Mouse (Mus musculus) B cell, adult (primary cell): ENCODE results near the gene Olfr203. TPM values are rescaled to one million over a fixed set of nuclear protein-coding genes. Genes with fewer than 3 reads are reported as not detected.

Experiments used
- total RNA-seq: library from RNA; stranded (reverse); gene quantifications from 4 replicates; pipeline ENCODE4 v1.2.4, GENCODE M21; 2023; ENCODE audit not compliant: inconsistent age

The Olfr203 gene
- total RNA-seq, result not detected in 4 replicates

GRCm38 (mm10) chr16:59298581-59298980 is at the start of gene Olfr203:
Gene Olfr203 (plus strand): TSS chr16:59298881.

GRCm38 (mm10) chr16:59272532-59272931 is 26.1 kb upstream of the Olfr203 start, which contains the start of gene Olfr201:
Gene Olfr201 (minus strand): TSS chr16:59272632.

GRCm38 (mm10) chr16:59286693-59287092 is 12.0 kb upstream of the Olfr203 start, which contains the start of gene Olfr202:
Gene Olfr202 (minus strand): TSS chr16:59286793.

GRCm38 (mm10) chr16:59318148-59318547 is 19.5 kb downstream of the Olfr203 start, which contains the start of gene Olfr204:
Gene Olfr204 (minus strand): TSS chr16:59318248.

GRCm38 (mm10) chr16:59331038-59331437 is 32.4 kb downstream of the Olfr203 start, which contains the start of gene Olfr205:
Gene Olfr205 (minus strand): TSS chr16:59331138.

GRCm38 (mm10) chr16:59349146-59349545 is 50.5 kb downstream of the Olfr203 start, which contains the start of gene Olfr206:
Gene Olfr206 (minus strand): TSS chr16:59349246.

Other genes with a start within 250 kb of the Olfr203 start
- gene Olfr190, start 220.9 kb upstream of the Olfr203 start, total RNA-seq, result not detected in 4 replicates
- not detected in 4 replicates for gene Olfr191, start 209.1 kb upstream of the Olfr203 start, total RNA-seq
- gene Olfr193, start 187.0 kb upstream of the Olfr203 start, total RNA-seq, result not detected in 4 replicates
- not detected in 4 replicates for gene Olfr194, start 177.8 kb upstream of the Olfr203 start, total RNA-seq
- not detected in 4 replicates for gene Olfr195, start 151.8 kb upstream of the Olfr203 start, total RNA-seq
- gene Olfr196, start 128.4 kb upstream of the Olfr203 start, total RNA-seq, result not detected in 4 replicates
- not detected in 4 replicates for gene Olfr198, start 95.3 kb upstream of the Olfr203 start, total RNA-seq
- not detected in 4 replicates for gene Olfr199, start 79.1 kb upstream of the Olfr203 start, total RNA-seq
- gene Olfr201, start 26.2 kb upstream of the Olfr203 start, total RNA-seq, result not detected in 4 replicates
- not detected in 4 replicates for gene Olfr202, start 12.1 kb upstream of the Olfr203 start, total RNA-seq
- not detected in 4 replicates for gene Olfr204, start 19.4 kb downstream of the Olfr203 start, total RNA-seq
- gene Olfr205, start 32.3 kb downstream of the Olfr203 start, total RNA-seq, result not detected in 4 replicates
- gene Olfr206, start 50.4 kb downstream of the Olfr203 start, total RNA-seq, result not detected in 4 replicates
- not detected in 4 replicates for gene Olfr209, start 65.1 kb downstream of the Olfr203 start, total RNA-seq
- gene Gabrr3, start 108.5 kb downstream of the Olfr203 start, total RNA-seq, result not detected in 4 replicates
- 30.6 to 38.7 TPM (median 32.8 TPM) in 4 replicates for gene Riox2, start 172.9 kb downstream of the Olfr203 start, total RNA-seq